Mouse (Mus musculus) layer of hippocampus, adult 9-11 months (tissue): ENCODE measurements around the gene Itga6.
A peak's percentile ranks its signal among the peaks of the same experiment; 100 is the strongest.
"Not testable (repeated sequence)": the region's sequence is repeated elsewhere in the genome, so short reads cannot be mapped to it uniquely, and the experiment has no call there.

Experiments
- DNase-seq: peaks from one replicate; pipeline ENCODE4 v3.0.0; 2022

Itga6 gene

DNA sequence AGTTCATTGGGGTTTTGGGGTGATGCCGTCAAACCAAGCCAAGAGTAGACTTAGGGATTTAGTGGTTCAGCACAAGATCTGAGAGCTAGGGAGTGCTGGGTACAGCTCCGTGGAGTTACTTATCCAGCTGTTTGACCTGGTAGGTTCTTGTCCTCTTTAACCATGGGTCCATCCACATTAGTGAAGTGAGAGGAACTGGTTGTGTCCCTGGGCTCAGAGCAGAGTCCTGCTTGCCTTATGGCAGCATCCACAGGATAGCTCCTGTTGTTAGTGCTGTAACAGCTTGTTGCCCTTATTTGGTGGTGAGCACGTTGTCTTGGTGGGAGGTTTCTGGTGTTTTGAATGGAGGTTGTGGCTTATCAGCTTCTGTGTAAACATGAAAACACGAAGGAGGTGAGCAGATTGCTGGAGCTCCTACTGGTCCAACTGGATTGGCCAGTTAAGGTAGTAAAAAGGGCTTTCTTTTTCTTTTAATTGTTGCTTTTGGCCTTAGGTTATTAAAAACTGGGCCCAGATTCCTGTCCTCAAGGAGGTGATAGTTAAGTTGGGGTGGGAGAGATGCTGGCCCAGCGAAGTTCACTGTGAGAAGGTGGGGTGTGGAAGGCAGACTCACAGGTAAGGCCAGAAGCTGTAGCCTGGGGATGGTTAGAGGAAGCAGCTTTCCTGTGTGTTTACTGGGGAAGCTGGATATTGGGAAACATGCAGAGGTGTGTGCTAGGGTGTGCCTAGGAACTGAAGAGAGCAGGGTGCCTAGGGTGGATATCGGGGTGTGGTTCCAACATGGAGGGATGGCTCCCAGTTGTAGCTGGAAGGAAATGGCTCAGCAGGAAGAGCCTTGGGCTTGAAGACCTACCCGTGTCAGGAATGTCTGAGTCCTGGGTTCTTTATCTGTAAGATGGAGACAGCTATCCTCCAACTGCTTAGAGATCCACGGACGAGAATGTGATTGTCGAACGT lies 60.5 kb downstream of the Itga6 start:
- no peak for DNase-seq

DNA sequence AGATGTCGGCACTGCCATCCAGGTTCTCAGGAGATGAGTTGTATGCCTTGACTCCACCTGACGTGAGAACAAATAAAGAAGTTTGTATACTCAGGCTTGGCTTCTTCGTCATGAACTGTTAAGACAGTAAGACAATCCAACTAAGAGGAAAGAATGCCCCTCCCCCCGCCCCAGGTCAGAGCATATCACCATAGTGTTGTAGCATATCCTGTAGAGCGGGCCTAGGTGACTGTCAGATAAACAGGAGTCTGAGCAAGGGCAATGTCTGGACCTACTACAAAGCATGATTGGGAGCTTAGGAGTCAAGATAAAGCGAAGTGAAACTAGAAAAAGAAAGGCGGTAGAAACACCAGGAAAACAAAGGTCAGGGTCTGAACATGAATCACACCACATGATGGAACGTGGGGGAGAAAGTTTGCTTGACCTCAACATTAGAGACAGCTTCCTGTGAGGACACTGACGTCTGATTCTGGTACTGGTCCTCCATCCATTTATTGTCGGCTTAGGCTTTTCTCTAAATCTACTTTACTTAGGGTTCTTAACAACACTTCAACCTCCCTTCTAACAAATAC lies 64.0 kb downstream of the Itga6 start:
- DNase-seq = no peak

DNA sequence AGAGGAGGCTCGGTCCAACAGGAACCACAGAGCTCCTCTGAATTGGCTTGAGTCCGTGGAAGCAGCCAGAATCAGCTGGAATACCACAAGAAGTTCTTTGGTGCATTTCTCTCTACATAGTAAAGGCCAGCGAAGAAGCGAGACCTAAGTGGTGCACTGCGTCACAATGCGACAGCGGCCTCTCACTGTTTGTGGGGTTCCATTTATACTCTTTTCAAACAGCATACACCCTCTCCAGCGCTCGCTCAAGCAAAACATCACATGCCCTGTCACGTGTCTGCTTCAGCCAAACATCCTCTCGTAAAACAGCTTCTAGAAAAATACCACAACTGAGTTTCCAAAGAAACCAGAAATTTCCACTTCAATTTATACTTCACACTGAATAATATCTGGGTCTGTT lies 64.6 kb downstream of the Itga6 start:
- DNase-seq = no peak

DNA sequence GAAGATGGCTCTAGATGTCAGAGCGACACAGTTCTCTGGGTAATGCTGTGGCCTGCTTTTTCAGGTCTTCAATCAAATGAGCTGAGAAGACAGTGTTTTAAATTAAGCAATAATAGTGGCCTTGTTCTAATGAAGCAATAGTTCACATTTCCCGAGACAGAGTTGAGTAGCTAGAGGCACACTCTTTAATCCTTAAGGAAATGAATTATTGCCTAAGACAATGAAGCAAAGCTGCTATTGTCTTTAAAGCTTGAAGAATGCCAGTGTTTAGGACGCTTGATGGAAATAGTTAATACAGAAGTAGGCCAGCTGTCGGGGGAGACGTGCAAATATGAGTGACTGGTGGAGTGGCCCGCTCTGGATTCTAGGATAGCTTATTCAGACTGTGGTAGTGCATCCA lies 65.5 kb downstream of the Itga6 start:
- DNase-seq = no peak

DNA sequence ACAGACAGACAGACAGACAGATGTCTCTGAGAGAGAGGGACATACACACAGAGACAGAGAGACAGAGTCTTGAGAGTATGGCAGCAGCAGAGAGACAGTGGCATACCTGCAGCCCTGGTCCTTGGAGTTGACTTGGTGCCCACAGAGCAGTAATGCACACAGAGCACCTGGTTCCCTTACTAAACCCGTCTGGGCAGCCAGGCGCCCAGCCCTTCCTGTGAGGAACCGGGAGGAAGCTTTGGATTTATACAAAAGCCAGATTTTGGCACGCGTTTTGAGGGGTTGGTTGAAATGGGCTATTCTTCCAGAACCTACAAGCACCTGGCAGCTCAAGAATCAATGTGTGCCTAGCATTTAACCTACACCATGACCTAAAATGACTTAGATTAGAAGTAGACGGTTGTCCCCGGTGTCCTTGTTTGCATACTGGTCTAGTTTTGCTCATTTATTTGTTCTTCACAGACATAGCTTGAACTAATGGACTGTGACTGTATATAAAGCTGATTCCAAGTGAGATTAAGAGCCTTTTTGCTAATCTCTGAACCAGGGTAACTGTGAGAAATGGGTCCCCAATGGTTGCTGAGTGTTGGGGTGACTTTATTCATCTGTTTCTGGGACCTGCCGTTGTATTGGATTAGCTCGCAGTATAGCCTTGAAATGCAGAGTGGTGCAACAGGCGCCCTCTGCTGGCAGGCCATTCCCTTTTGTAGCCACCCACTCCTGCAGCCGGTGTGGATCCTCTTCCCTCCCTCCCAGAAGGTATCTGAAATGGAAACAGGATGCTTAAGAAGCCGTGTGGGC lies 67.0 kb downstream of the Itga6 start:
- DNase-seq = peak; percentile 87

DNA sequence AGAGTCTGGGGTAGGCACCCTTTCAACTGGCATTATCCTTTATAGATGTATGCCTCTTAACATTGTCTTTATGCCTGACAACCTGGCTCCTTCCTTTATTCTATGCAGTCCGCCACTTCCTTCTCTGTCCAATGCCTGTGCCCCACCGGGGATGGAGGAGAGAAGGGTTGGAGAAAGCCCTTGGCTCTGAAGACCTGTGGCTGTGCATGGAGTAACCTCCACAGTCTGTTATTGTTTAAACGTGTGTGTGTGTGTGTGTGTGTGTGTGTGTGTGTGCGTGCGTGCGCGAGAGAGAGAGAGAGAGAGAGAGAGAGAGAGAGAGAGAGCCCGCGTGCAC lies 67.6 kb downstream of the Itga6 start:
- no peak for DNase-seq

DNA sequence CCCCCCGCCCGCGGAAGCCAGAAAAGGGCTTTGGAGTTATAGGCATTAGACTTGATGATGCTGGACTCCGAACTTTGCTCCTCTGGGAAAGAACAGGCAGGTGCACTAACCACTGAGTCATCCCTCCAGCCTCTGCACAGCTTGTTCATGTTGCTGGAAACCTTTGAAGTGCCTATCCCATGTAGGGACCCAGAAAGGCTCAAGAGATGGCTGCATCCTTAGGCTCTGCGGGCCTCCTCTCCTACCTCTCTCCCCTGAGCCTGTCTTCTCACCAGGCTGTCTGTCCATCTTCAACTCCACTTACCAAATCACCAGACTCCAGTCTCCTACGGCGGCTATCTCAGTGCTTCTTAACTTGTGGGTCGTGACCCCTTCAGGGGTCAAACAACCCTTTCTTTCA lies 68.0 kb downstream of the Itga6 start:
- no peak for DNase-seq

DNA sequence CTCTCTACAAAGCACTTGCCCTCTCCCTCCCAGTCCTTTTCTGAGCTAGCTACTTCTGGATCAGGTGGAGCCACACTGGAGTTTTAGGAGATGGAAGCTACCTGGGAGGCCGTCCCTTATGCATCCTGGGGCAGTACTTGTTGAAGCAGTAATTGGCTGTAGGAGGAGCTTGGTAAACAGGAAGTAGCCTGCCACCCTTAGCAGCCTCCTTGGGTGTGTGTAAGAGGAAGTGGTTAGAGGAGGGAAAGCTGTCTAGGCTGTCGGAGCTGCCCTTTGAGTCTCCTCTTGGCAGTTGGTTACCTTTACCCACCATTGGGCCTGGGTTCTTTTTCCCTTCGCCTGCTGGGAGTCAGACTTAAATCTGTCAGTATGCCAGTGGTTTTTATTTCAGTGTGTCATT lies 68.6 kb downstream of the Itga6 start:
- DNase-seq = peak; percentile 68

DNA sequence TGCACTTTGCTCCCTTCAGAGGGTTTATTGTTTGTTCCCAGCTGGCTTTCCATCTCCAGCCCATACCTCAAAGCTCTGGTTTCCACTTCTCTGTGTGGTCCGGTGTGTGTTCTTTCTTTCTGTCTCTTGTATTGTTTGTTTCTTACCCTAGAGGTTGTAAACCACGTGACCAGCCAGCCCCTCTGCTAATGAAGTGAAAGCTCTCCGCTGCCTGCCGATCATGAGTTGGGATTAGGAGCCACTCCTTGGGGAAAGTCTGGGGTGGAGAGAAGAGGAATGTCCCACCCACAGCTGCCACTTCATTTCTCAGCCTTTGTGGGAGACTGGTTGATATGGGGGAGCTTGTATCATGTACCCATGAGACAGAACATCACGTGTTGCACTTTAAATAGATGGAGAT lies 69.9 kb downstream of the Itga6 start:
- DNase-seq = no peak

DNA sequence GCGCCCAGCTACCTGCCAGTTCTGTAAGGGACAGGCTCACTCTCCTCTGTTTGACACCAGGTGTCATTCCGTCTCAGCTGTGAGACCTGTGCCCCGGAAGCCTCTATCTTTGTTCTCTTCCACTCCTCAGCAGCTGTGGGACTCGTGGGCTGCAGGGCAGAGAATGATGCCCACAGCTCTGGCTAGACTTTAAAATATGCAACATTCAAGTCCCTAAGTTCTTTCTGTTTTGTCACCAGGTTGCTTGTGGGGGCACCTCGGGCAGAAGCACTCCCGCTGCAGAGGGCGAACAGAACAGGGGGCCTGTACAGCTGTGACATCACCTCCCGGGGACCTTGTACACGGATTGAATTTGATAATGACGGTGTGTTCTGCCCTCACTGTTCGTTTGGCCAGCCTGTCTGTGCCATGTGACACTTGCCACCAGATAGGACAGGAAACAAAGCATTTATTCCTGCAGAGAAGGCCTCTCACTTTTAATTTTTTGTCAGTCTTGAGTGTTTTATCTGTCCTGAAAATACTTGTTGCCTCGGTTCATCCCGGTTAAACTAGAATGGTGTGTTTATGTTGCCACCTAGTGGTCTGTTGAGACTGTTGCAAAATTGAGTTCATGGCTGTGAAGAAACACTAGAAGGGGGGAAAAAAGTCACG lies 71.1 kb downstream of the Itga6 start:
- no peak for DNase-seq

DNA sequence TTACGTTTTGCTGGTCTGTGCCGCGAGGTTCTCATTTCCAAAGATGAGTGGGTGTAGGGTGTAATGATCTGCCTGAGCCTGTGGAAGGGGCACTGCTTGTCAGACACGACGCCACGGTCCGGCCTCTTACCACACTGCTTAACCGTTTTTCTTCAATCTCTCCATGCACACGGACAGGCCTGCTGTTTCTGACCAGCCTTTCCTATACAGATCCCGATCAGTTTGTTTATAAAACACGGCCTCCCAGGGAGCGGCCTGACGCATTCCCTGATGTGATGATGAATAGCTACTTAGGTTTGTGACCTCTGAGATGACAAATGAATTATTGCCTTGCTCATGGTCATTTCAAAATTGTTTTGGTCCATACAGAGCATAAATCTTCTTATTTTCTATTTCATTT lies 78.7 kb downstream of the Itga6 start:
- DNase-seq = no peak

DNA sequence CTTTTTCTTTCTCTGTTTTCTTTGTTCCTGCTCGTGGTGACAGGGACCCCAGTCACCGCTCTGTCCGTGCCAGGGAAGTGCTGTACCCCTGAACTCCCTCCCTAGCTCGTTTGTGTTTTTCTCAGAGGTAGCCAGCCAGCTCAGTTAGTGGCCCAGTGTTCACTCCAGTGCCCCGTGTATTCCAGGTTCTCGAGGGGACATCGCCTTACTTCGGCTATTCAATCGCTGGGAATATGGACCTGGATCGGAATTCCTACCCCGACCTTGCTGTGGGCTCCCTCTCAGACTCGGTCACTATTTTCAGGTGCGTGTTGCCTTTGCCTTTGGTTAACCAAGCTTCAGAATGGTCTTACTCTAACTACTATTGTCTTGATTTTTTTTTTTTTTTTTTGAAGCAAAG lies 82.3 kb downstream of the Itga6 start:
- DNase-seq = no peak

DNA sequence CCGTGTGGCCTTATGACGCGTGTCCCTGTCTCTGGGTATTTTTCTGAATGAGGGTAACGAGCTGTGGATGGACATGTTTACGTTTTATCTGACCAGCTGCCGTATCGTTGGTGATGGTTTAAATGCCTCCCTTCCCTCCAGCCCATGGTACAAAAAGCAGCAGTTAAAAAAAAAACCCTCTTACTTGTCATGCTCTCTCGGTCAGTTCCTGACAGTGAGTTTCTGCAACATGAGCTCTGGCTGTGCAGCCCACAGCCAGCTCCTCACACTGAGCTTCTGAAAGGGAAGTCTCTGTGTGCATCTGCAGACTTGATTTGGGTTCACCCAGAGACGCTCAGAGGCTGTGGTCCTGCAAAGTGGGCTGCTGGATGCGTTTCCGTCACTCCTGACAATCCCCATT lies 83.5 kb downstream of the Itga6 start:
- DNase-seq = no peak

DNA sequence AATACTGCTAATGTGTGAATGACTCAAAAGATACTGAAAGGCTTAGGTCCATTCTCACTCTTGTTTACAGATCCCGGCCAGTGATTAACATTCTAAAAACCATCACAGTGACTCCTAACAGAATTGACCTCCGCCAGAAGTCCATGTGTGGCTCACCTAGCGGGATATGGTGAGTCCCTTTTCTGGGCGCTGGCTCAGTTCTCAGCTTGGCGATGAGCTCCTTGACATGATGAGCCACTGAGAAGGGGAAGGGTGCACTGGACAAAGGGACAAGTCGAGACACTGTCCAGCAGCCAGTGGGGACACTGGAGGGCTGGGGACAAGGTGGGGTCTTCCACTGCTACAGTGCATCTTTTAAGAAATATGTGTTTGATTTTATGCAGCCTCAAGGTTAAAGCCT lies 88.2 kb downstream of the Itga6 start:
- no peak for DNase-seq

DNA sequence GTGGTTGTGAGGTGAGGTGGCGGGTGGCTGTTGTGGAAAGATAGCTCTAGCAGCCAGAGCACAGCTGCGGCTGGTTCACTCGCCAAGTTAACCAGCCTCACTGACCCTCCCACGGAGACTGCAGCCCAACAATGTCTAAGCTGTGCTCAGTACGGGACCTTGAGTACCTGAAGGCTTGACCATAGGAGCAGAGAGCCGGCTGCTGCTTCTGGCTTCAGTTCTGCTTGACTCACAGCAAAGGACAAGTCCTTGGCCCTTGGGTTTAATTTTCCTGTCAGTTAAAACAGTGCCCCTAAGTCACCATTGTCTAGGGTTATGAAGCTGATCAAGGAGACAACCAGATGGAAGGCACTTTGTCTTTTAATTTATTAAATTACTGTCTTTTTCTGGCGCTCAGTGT lies 89.0 kb downstream of the Itga6 start:
- no peak for DNase-seq

DNA sequence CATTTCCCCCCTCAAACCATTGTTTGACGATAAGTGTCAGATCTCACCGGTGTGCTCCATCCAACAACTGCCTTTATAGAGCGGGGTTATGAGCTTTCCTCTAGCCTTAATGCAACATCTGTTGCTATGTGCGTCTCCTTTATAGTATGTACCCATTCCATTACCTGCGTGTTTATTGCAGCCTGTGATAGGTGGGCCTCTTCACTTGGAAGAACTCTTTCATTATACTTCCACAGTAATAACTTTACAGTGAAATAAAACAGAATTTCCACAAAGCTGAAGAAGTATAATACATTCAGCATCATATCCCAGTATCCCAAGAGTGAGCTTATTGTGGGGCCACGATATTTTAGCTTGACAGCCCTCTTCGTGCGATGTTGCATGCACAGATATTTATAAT lies 90.1 kb downstream of the Itga6 start:
- DNase-seq = no peak

DNA sequence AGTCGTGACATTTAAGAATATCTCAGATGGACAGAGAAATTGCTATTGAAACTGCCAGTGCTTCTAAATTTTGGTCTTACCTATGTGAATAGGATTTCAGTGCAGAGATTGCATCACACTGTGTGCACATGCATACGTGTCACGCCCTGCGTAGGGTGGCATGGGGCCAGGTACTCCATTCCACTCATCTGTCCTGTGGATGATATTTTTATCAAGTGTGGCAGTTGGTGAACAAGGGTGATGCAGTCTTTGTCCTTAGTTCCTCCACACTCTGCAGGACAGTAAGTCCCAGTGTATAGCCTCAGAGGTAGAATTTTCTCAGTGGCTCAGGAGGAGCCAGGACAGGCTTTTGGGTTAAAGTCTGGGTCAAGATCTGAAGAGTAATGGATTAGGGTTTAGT lies 90.8 kb downstream of the Itga6 start:
- no peak for DNase-seq

DNA sequence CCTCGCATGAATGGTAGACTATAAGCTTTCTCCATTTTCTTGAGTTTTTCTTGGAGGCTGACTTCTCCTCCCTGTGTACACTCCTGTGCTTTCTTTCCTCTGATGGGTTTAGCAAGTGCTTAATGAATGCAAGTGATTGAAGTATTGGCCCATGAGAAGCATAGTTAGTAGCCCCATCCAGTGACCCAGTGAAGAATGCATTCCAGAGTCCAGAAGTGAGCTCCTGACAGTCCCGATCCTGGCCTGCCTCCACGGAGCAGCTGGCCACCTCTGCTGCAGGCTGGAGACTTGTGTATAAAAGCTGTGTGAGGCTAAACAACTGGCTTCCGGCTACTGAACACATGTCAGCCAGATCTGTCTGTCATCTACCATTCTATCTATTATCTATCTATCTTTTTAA lies 91.8 kb downstream of the Itga6 start:
- no peak for DNase-seq

DNA sequence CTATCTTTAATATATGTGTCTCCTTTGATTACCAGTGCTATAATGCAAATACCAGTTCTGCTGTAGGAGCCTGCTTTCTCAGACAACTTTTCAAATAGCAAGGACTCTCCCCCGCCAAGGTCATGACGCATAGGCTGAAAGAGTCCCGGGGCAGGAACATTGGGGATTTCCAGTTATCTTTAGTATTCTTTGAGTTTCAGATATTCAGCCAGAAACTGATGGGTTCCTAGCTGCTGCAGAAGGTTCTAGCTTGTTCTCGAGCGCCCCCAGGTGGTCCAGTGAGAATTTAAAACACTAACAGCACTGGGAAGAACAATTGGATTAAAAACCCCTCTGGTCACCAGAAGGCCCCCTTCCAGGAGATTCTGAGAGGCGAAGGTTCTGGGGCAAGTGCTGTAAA lies 92.4 kb downstream of the Itga6 start:
- DNase-seq = peak; percentile 24

DNA sequence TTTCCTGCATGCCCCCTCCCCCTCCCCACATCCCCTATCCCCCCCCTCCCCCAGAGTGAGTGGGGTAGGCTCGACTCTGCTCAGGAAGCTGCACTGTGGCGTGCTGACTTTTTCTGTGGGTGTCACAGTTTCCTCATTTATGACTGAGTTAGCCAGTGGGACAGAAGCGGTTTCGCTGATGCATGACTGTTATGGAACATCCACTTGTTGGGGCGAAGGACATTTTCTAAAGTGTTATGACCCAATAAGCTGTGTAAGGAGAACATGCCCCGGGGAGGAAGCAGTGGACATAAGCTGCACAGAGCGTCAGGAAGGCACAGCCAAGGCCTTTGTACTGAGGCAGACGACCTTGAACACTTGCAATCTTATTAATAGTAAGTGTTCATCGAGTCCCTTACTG lies 97.9 kb downstream of the Itga6 start:
- DNase-seq = no peak

DNA sequence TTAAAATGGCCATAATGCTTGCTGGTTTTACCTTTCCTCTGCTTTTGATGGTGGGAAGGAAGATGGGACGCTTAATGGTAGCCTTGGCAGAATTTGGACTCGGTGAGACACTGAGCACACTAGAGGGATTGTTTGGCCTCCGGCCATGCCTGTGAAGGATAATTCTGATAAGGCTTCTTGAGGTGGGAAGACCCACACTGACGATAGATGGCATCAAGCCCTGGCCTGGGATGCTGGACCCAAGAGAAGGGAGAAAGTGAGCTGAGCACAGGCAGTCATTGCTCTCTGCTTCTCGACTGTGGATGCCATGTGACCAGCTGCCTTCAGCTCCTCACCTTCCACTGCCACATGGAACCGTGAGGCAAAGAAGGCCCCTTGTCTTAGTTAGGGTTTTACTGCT lies 99.5 kb downstream of the Itga6 start:
- no peak for DNase-seq

DNA sequence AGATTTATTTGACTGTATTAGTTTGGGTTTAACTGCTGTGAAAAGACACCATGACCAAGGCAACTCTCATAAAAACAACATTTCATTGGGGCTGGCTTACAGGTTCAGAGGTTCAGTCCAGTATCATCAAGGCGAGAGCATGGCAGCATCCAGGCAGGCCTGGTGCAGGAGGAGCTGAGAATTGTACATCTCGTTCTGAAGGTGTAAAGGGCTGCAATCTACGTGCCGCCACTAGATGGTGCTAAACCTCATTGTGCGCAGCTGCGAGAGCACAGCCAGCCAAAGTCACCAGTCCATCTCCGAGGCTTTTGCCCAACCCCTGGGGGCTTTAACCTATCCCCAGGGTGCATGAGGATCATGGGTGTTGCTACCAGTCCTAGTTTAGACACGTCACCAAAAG lies 106.7 kb downstream of the Itga6 start:
- not testable (repeated sequence) for DNase-seq

DNA sequence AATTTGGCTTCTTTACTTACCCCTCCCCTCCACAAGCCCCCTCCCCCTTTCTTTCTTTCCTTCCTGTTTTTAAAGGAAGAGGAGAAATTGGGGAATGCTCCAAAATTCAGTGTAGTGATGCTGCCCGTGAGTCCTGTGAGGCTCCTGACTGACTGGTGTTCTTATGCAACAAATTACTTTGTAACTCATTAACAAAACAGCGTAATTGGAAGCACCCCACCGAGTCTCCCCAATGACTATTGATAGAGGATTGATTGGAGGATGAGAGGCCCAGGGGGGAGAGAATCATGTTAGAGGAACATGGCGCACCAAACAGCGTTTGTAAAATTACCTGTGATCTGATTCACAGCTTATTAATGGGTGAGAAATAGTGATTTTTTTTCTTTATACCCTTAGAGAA lies 109.7 kb downstream of the Itga6 start:
- no peak for DNase-seq
